Mouse (Mus musculus): Measurements from ENCODE around the gene Hadha.

The Hadha gene

GRCm38 (mm10) chr5:30154013-30154412 lies 949 bp downstream of the Hadha start:
- peak; percentile 14 for DNase-seq (ENCODE audit: low read depth, low spot score)

- DNase-seq (ENCODE audit: low read depth, low spot score) = no peak
Measured at GRCm38 (mm10) chr5:30153222-30153621, 1.7 kb downstream of the Hadha start.

GRCm38 (mm10) chr5:30152413-30152812 lies 2.5 kb downstream of the Hadha start:
- no peak for DNase-seq (ENCODE audit: low read depth, low spot score)

- no peak for DNase-seq (ENCODE audit: low read depth, low spot score)
Measured at GRCm38 (mm10) chr5:30152007-30152406, 3.0 kb downstream of the Hadha start.

- DNase-seq (ENCODE audit: low read depth, low spot score) = no peak
Measured at GRCm38 (mm10) chr5:30148133-30148920, 6.6 kb downstream of the Hadha start.

- no peak for DNase-seq (ENCODE audit: low read depth, low spot score)
Measured at GRCm38 (mm10) chr5:30146526-30146925, 8.4 kb downstream of the Hadha start.

- DNase-seq (ENCODE audit: low read depth, low spot score) = no peak
Measured at GRCm38 (mm10) chr5:30138193-30138592, 16.8 kb downstream of the Hadha start.

- DNase-seq (ENCODE audit: low read depth, low spot score) = no peak
Measured at GRCm38 (mm10) chr5:30137271-30137670, 17.7 kb downstream of the Hadha start.

- DNase-seq (ENCODE audit: low read depth, low spot score) = no peak
Measured at GRCm38 (mm10) chr5:30135711-30136231, 19.2 kb downstream of the Hadha start.

GRCm38 (mm10) chr5:30132173-30132572 lies 22.8 kb downstream of the Hadha start:
- DNase-seq (ENCODE audit: low read depth, low spot score) = no peak

- no peak for DNase-seq (ENCODE audit: low read depth, low spot score)
Measured at GRCm38 (mm10) chr5:30131246-30131645, 23.7 kb downstream of the Hadha start.

- DNase-seq (ENCODE audit: low read depth, low spot score) = no peak
Measured at GRCm38 (mm10) chr5:30128680-30129079, 26.3 kb downstream of the Hadha start.

GRCm38 (mm10) chr5:30127921-30128597 lies 26.9 kb downstream of the Hadha start:
- DNase-seq (ENCODE audit: low read depth, low spot score) = peak; percentile 58

GRCm38 (mm10) chr5:30126756-30127155 lies 28.2 kb downstream of the Hadha start:
- peak; percentile 41 for DNase-seq (ENCODE audit: low read depth, low spot score)

GRCm38 (mm10) chr5:30125587-30125986 lies 29.4 kb downstream of the Hadha start:
- DNase-seq (ENCODE audit: low read depth, low spot score) = peak; percentile 66

GRCm38 (mm10) chr5:30122481-30122880 lies 32.5 kb downstream of the Hadha start:
- DNase-seq (ENCODE audit: low read depth, low spot score) = no peak

- no peak for DNase-seq (ENCODE audit: low read depth, low spot score)
Measured at GRCm38 (mm10) chr5:30120106-30120505, 34.9 kb downstream of the Hadha start.

GRCm38 (mm10) chr5:30119163-30119562 lies 35.8 kb downstream of the Hadha start:
- DNase-seq (ENCODE audit: low read depth, low spot score) = no peak

- no peak for DNase-seq (ENCODE audit: low read depth, low spot score)
Measured at GRCm38 (mm10) chr5:30118018-30118417, 36.9 kb downstream of the Hadha start.

GRCm38 (mm10) chr5:30115718-30116117 lies 39.2 kb downstream of the Hadha start:
- no peak for DNase-seq (ENCODE audit: low read depth, low spot score)

- no peak for DNase-seq (ENCODE audit: low read depth, low spot score)
Measured at GRCm38 (mm10) chr5:30114761-30115140, 40.2 kb downstream of the Hadha start.

GRCm38 (mm10) chr5:30113881-30114760 lies 40.8 kb downstream of the Hadha start:
- DNase-seq (ENCODE audit: low read depth, low spot score) = peak; percentile 76
